Mouse (Mus musculus): ENCODE measurements at regions not wholly inside any gene's neighbourhood (a gene's known extent, or its start where the extent isn't known, plus 50 kb on each side); places are given as distances from the start of the nearest gene placed in this dataset.

GRCm38 (mm10) chr10:26434586-26434985 is 58.8 kb upstream of the L3mbtl3 start:
- H3K4me1 ChIP-seq (replicated peaks) = no peaks in the 10 kb centered on the region

GRCm38 (mm10) chr10:26440720-26441119 is 64.9 kb upstream of the L3mbtl3 start:
- no peaks in the 10 kb centered on the region for H3K27me3 ChIP-seq
- no peak for ATAC-seq (ENCODE audit: low read depth)
- no peaks in the 10 kb centered on the region for H3K9me3 ChIP-seq
- no peak overlapping the region for H3K4me3 ChIP-seq
- no peaks in the 10 kb centered on the region for H3K36me3 ChIP-seq
- no peaks in the 10 kb centered on the region for H3K4me1 ChIP-seq (replicated peaks)
- no peak overlapping the region for H3K9ac ChIP-seq
- H3K27ac ChIP-seq (replicated peaks) = no peak overlapping the region
- H3K4me2 ChIP-seq = no peak overlapping the region
- WGBS = 96% methylated on average over 1 of the region's 1 CpGs

More at GRCm38 (mm10) chr10:26434586-26434985, 58.8 kb upstream of the L3mbtl3 start:
- Histone ChIP-seq H3K27me3 (no peaks in the 10 kb centered on the region), H3K4me2 (no peak overlapping the region), H3K36me3 (no peaks in the 10 kb centered on the region), H3K4me3 (no peak overlapping the region), H3K9ac (no peak overlapping the region), H3K27ac (replicated peaks) (no peak overlapping the region), H3K9me3 (no peaks in the 10 kb centered on the region)
- no peak for ATAC-seq (ENCODE audit: low read depth)
- WGBS = 94% methylated on average over 11 of the region's 11 CpGs

GRCm38 (mm10) chr10:26484311-26484710 is 108.5 kb upstream of the L3mbtl3 start:
- Histone ChIP-seq H3K9me3 (no peaks in the 10 kb centered on the region), H3K4me2 (no peak overlapping the region), H3K9ac (no peak overlapping the region), H3K4me3 (no peak overlapping the region), H3K27ac (replicated peaks) (no peak overlapping the region), H3K4me1 (replicated peaks) (no peaks in the 10 kb centered on the region), H3K27me3 (no peaks in the 10 kb centered on the region), H3K36me3 (no peaks in the 10 kb centered on the region)
- 74% methylated on average over 4 of the region's 4 CpGs for WGBS
- no peak for ATAC-seq (ENCODE audit: low read depth)

- no peaks in the 10 kb centered on the region for H3K9me3 ChIP-seq
- H3K4me1 ChIP-seq (replicated peaks) = no peaks in the 10 kb centered on the region
- no peak for ATAC-seq (ENCODE audit: low read depth)
- 93% methylated on average over 5 of the region's 5 CpGs for WGBS
- no peak overlapping the region for H3K4me3 ChIP-seq
- no peak overlapping the region for H3K4me2 ChIP-seq
- H3K9ac ChIP-seq = no peak overlapping the region
- no peaks in the 10 kb centered on the region for H3K27me3 ChIP-seq
- no peak overlapping the region for H3K27ac ChIP-seq (replicated peaks)
- H3K36me3 ChIP-seq = no peaks in the 10 kb centered on the region
These were observed 115.6 kb upstream of the L3mbtl3 start for GRCm38 (mm10) chr10:26491351-26491750.

GRCm38 (mm10) chr10:26492146-26492545 is 116.4 kb upstream of the L3mbtl3 start:
- WGBS = 80% methylated on average over 11 of the region's 11 CpGs
- Histone ChIP-seq H3K4me2 (no peak overlapping the region), H3K4me1 (replicated peaks) (no peaks in the 10 kb centered on the region), H3K4me3 (no peak overlapping the region), H3K27ac (replicated peaks) (no peak overlapping the region), H3K36me3 (no peaks in the 10 kb centered on the region), H3K27me3 (no peaks in the 10 kb centered on the region), H3K9me3 (no peaks in the 10 kb centered on the region), H3K9ac (no peak overlapping the region)
- no peak for ATAC-seq (ENCODE audit: low read depth)

- Histone ChIP-seq H3K27ac (replicated peaks) (no peak overlapping the region), H3K27me3 (no peaks in the 10 kb centered on the region), H3K9ac (no peak overlapping the region), H3K4me3 (no peak overlapping the region), H3K4me1 (replicated peaks) (no peaks in the 10 kb centered on the region), H3K36me3 (no peaks in the 10 kb centered on the region), H3K9me3 (no peaks in the 10 kb centered on the region), H3K4me2 (no peak overlapping the region)
- ATAC-seq (ENCODE audit: low read depth) = no peak
- 84% methylated on average over 13 of the region's 13 CpGs for WGBS
These were observed 117.2 kb upstream of the L3mbtl3 start for GRCm38 (mm10) chr10:26492856-26493484.

GRCm38 (mm10) chr10:26493801-26494200 is 118.0 kb upstream of the L3mbtl3 start:
- no peak overlapping the region for H3K4me3 ChIP-seq
- ATAC-seq (ENCODE audit: low read depth) = no peak
- 96% methylated on average over 2 of the region's 2 CpGs for WGBS
- no peak overlapping the region for H3K27ac ChIP-seq (replicated peaks)
- H3K4me1 ChIP-seq (replicated peaks) = no peaks in the 10 kb centered on the region
- no peak overlapping the region for H3K4me2 ChIP-seq
- H3K27me3 ChIP-seq = no peaks in the 10 kb centered on the region
- H3K9ac ChIP-seq = no peak overlapping the region
- no peaks in the 10 kb centered on the region for H3K9me3 ChIP-seq
- no peaks in the 10 kb centered on the region for H3K36me3 ChIP-seq

- no peak overlapping the region for H3K27ac ChIP-seq (replicated peaks)
- 67% methylated on average over 9 of the region's 9 CpGs for WGBS
- no peak overlapping the region for H3K9ac ChIP-seq
- H3K36me3 ChIP-seq = no peaks in the 10 kb centered on the region
- no peak overlapping the region for H3K4me2 ChIP-seq
- no peaks in the 10 kb centered on the region for H3K4me1 ChIP-seq (replicated peaks)
- no peak for ATAC-seq (ENCODE audit: low read depth)
- no peaks in the 10 kb centered on the region for H3K9me3 ChIP-seq
- H3K4me3 ChIP-seq = no peak overlapping the region
- no peaks in the 10 kb centered on the region for H3K27me3 ChIP-seq
These were observed 118.6 kb upstream of the L3mbtl3 start for GRCm38 (mm10) chr10:26494380-26494781.

GRCm38 (mm10) chr10:26500265-26500935 is 124.6 kb upstream of the L3mbtl3 start:
- no peak for ATAC-seq (ENCODE audit: low read depth)
- Histone ChIP-seq H3K36me3 (no peaks in the 10 kb centered on the region), H3K4me1 (replicated peaks) (no peaks in the 10 kb centered on the region), H3K4me3 (no peak overlapping the region), H3K9me3 (no peaks in the 10 kb centered on the region), H3K27ac (replicated peaks) (no peak overlapping the region), H3K27me3 (no peaks in the 10 kb centered on the region), H3K9ac (no peak overlapping the region), H3K4me2 (no peak overlapping the region)
- 75% methylated on average over 12 of the region's 12 CpGs for WGBS

GRCm38 (mm10) chr10:26520879-26521278 is 145.1 kb upstream of the L3mbtl3 start:
- H3K36me3 ChIP-seq = no peaks in the 10 kb centered on the region
- no peaks in the 10 kb centered on the region for H3K9me3 ChIP-seq
- WGBS = 84% methylated on average over 6 of the region's 6 CpGs
- no peak overlapping the region for H3K27ac ChIP-seq (replicated peaks)
- no peaks in the 10 kb centered on the region for H3K27me3 ChIP-seq
- H3K4me3 ChIP-seq = no peak overlapping the region
- H3K4me1 ChIP-seq (replicated peaks) = no peaks in the 10 kb centered on the region
- ATAC-seq (ENCODE audit: low read depth) = no peak
- H3K4me2 ChIP-seq = no peak overlapping the region
- H3K9ac ChIP-seq = no peak overlapping the region

- no peak overlapping the region for H3K9ac ChIP-seq
- H3K27ac ChIP-seq (replicated peaks) = no peak overlapping the region
- H3K9me3 ChIP-seq = no peaks in the 10 kb centered on the region
- no peak for ATAC-seq (ENCODE audit: low read depth)
- H3K27me3 ChIP-seq = no peaks in the 10 kb centered on the region
- H3K36me3 ChIP-seq = no peaks in the 10 kb centered on the region
- H3K4me3 ChIP-seq = no peak overlapping the region
- no peak overlapping the region for H3K4me2 ChIP-seq
- no peaks in the 10 kb centered on the region for H3K4me1 ChIP-seq (replicated peaks)
- WGBS = 77% methylated on average over 4 of the region's 4 CpGs
These were observed 150.2 kb upstream of the L3mbtl3 start for GRCm38 (mm10) chr10:26525848-26526546.

GRCm38 (mm10) chr10:26540189-26540588 is 164.4 kb upstream of the L3mbtl3 start:
- ATAC-seq (ENCODE audit: low read depth) = no peak
- H3K4me1 ChIP-seq (replicated peaks) = no peaks in the 10 kb centered on the region

More at GRCm38 (mm10) chr10:26540189-26540588, 164.4 kb upstream of the L3mbtl3 start:
- Histone ChIP-seq H3K9ac (no peak overlapping the region), H3K27me3 (no peaks in the 10 kb centered on the region), H3K4me3 (no peak overlapping the region), H3K36me3 (no peaks in the 10 kb centered on the region), H3K27ac (replicated peaks) (no peak overlapping the region), H3K4me2 (no peak overlapping the region), H3K9me3 (no peaks in the 10 kb centered on the region)
